Mouse (Mus musculus) left cerebral cortex, adult 9 months (tissue): ENCODE data around the gene Lrp2.

Experiments used
- DNase-seq, 2 experiments: peaks; one replicate each; pipeline ENCODE4 v3.0.0; 2022; ENCODE audit warnings: low spot score in 2 of 2

Gene Lrp2

GRCm38 (mm10) chr2:69520273-69520672 is 65.6 kb downstream of the Lrp2 start:
- no peak for DNase-seq

GRCm38 (mm10) chr2:69518307-69518706 is 67.6 kb downstream of the Lrp2 start:
- DNase-seq: no peak

GRCm38 (mm10) chr2:69511766-69512165 is 74.1 kb downstream of the Lrp2 start:
- DNase-seq: no peak

- no peak for DNase-seq
Measured at GRCm38 (mm10) chr2:69500357-69500756, 85.5 kb downstream of the Lrp2 start.

GRCm38 (mm10) chr2:69493130-69493529 is 92.7 kb downstream of the Lrp2 start:
- peak in 1 of 2 experiments; percentile 14 for DNase-seq

GRCm38 (mm10) chr2:69480965-69481364 is 104.9 kb downstream of the Lrp2 start:
- no peak for DNase-seq

- no peak for DNase-seq
Measured at GRCm38 (mm10) chr2:69479859-69480258, 106.0 kb downstream of the Lrp2 start.

- no peak for DNase-seq
Measured at GRCm38 (mm10) chr2:69476901-69477300, 109.0 kb downstream of the Lrp2 start.

GRCm38 (mm10) chr2:69475177-69475576 is 110.7 kb downstream of the Lrp2 start:
- no peak for DNase-seq

GRCm38 (mm10) chr2:69471837-69472236 is 114.0 kb downstream of the Lrp2 start:
- no peak for DNase-seq

GRCm38 (mm10) chr2:69463609-69464008 is 122.3 kb downstream of the Lrp2 start:
- no peak for DNase-seq

- no peak for DNase-seq
Measured at GRCm38 (mm10) chr2:69459481-69459880, 126.4 kb downstream of the Lrp2 start.

- DNase-seq: peak in 1 of 2 experiments; percentile 14
Measured at GRCm38 (mm10) chr2:69451128-69451527, 134.7 kb downstream of the Lrp2 start.

- no peak for DNase-seq
Measured at GRCm38 (mm10) chr2:69448581-69448980, 137.3 kb downstream of the Lrp2 start.

- peak in 1 of 2 experiments; percentile 24 for DNase-seq
Measured at GRCm38 (mm10) chr2:69445896-69446472, 139.9 kb downstream of the Lrp2 start.

GRCm38 (mm10) chr2:69441656-69442055 is 144.2 kb downstream of the Lrp2 start:
- DNase-seq: no peak

GRCm38 (mm10) chr2:69428116-69428515 is 157.7 kb downstream of the Lrp2 start:
- DNase-seq: peak in 1 of 2 experiments; percentile 82

- DNase-seq: no peak
Measured at GRCm38 (mm10) chr2:69427141-69427540, 158.7 kb downstream of the Lrp2 start.

GRCm38 (mm10) chr2:69426081-69426480 is 159.8 kb downstream of the Lrp2 start:
- no peak for DNase-seq

GRCm38 (mm10) chr2:69424829-69425228 is 161.0 kb downstream of the Lrp2 start:
- DNase-seq: no peak

- no peak for DNase-seq
Measured at GRCm38 (mm10) chr2:69418294-69418881, 167.5 kb downstream of the Lrp2 start.

- DNase-seq: no peak
Measured at GRCm38 (mm10) chr2:69415070-69415469, 170.8 kb downstream of the Lrp2 start.

GRCm38 (mm10) chr2:69414539-69414938 is 171.3 kb downstream of the Lrp2 start:
- DNase-seq: no peak

GRCm38 (mm10) chr2:69405692-69406091 is 180.2 kb downstream of the Lrp2 start:
- no peak for DNase-seq
